Mouse (Mus musculus): Measurements from ENCODE around the gene Omd.

DNA sequence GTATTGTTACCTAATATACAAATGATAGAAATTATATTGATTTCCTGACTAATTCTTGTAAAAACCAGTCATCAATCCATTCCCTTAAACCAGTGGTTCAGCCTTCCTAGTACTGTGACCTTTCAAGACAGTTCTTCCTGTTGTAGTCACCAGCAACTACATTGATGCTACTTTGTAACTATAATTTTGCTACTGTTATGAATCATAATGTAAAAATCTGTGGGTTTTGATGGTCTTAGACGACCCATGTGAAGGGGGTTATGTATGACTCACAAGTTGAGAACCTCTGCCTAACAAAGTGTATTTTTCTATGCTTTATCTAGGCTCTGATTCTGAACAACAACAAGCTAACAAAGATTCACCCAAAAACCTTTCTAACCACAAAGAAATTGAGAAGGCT is 25.3 kb upstream of the Omd start:
- TF ChIP-seq CTCF (IDR thresholded peaks at IDR 0.05; ENCODE audit: control insufficient read depth, insufficient read depth, insufficient read length): no peak
- no peak for TF ChIP-seq MYOG (IDR thresholded peaks at IDR 0.05; ENCODE audit: control insufficient read depth, extremely low read depth, insufficient read length)
- TF ChIP-seq USF1 (IDR thresholded peaks at IDR 0.05; ENCODE audit: low read depth): no peak
- no peak for TF ChIP-seq CEBPB (IDR thresholded peaks at IDR 0.05; ENCODE audit: low read depth)
